Mouse (Mus musculus): ENCODE results near the gene Hsd17b7.

Gene Hsd17b7

DNA sequence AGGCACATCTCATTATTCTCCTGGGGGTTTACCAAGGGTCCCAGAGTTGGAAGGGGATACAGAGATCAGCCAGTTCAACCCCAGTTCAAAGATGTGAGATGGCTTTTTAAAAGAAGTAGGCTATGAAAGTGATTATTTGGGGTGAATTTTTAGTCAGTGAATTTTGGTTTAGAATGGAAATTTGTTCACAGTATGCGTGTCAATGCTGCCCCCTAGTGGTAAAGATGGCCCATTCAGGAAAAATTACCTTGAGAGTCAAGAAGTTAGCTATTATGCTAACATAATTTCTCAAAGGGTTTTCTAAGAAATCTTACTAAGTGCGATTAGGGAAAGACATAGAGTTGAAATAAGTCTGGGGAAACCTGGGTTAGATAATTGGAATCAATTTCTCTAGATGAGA lies 29.7 kb downstream of the Hsd17b7 start:
- peak; percentile 71 for DNase-seq (ENCODE audit: low spot score)

DNA sequence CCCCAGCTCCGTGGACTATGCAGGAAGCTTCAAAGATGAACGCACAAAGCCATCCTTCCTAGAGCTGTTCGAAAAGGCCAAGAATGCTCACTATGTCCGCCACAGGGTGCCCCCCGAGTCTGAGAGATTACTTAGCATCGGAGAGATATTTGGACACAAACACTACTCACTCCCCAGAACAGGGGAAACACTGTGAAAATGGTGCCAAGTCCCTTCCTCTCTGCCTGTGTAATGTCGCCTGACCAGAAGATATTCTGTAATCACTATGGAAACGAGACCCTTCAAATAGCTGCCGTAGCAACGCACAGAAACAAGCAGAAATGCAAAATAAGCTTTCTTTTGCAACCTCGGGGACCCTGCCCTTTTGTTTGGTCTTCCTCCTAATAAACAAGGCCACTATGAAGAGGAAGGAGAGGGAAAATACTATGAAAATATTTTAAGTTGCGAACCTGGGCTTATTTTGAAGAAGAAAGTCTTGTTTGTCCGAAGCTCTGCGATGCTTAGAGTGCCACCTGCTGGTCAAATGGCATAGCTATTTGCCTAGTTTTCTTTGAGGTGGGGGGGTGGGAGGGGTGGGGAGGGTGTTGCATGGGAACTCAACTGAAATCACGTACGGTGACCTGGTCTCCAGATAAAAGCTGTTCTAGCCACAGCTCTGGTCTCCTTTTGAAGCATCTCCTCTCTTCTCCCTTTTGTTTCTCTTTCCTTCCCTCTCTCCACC lies 34.9 kb downstream of the Hsd17b7 start:
- peak; percentile 72 for DNase-seq (ENCODE audit: low spot score)

DNA sequence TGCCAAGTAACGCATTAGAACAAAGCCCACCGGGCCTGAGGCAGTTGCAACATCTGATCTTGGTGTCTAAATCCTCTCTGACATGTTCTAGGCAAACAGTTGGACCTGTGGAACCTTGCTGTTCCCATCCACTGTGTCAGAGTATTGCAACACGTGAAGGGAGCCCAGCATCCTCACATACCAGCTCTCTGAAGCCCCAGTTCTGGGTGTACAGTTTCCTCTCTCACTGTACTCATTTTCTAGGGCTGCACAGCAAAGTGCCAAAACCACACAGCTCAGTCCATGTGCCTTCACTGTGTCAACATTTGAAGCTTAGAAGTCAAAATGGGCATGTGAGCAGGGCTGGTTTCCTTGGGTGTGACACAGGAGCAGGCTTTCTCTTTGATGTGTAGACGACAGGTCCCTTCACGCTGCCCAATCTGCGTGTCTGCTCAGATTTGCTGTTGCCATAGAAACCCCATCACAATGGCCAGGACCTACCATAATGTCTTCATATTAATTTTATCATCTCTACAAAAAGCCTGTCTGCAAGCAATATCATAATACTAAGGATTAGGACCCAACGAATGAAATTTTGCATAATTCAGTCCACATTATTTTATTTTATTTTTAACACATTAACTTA lies 36.8 kb downstream of the Hsd17b7 start:
- no peak for DNase-seq (ENCODE audit: low spot score)

DNA sequence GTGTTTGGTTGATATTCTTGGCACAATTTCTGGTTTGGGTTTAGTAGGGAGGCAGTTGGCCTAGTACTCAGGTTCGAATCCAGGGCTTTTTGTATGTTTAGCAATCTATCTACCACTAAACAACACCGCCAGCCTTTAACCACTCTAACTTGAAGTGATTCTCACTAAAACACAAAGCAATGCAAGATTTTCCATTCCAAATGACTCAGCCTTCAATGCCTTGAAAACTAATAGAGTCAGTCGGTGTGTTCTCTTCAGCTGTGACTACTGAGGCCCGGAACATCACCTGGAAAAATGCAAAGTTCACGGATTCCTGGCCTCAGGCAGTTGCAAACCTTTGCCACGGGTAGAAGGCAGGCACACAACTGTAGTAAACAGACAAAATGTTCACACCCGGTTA lies 37.3 kb downstream of the Hsd17b7 start:
- DNase-seq (ENCODE audit: low spot score): no peak

DNA sequence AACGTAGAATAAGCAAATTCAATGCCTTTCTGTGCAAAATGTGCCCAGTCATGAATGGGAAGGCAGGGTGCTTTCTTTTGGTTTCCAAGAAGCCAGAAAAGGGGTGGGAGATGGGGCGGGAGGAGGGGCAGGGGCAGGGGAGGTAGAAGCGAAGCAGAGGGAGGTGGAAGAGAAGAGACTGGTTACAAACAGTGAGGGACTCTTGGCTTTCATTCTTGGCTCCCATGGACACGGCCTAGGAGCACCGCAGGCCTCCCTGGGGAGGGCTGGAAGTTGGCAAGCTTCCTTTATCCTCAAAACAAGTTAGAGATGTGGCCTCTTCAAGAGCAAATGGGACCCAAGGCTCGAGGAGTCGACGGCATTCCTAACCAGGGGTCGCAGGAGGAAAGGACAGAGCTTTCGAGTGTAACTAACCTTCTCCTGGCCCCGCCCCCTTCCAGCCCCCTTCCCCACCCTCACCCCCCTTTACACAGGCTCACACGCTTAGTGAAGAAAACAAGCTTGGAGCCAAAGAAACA lies 40.5 kb downstream of the Hsd17b7 start, which contains the start of gene Ccdc190:
Ccdc190 (plus strand) TSS at position 195 of the 518 bp plus-strand sequence.
- no peak for DNase-seq (ENCODE audit: low spot score)

DNA sequence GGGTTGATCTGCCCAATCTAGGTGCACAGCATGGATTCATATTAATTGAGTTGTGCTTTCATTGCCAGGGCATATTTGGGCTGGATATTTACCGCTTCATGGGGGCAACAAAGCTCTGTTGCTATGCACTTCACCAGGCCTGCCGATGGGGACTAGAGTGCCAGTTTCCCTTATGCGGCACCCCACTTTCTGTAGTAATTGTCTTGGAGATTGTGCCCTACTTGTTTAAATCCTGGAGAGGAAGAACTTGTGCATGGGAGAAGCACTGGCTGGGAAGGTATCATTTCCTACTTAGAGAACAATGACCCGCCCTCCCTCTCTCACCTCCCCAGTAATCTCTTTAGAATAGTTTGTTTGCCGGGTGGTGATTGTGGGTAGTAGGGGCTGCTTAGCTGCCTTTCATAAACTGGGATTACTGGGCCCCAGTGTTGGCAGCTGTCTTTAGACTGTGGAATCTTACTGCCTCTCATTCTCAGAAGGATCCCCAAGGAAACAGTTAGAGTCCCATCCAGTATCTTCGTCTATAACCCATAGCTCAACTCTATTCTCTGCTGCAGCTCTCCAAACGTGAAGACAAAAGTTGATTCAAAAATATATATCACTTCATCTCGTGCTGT lies 41.2 kb downstream of the Hsd17b7 start:
- no peak for DNase-seq (ENCODE audit: low spot score)

DNA sequence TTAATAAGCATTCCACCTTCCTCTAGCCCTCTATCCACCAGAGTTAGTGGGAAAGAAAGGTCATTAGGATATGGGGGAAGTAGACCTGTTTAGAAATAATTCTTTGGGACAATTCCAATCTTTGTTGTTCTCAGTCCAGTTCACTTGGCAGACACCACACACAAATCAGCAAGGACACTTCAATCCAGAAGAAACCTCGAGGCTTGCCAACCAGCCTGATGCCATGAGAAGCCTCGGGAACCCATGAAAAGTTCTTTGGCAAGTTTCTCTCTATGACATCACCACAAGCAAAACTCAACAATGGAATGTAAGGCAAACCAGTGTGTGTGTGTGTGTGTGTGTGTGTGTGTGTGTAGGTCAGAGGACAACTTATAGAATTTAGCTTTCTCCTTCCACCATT lies 44.5 kb downstream of the Hsd17b7 start:
- DNase-seq (ENCODE audit: low spot score): no peak

DNA sequence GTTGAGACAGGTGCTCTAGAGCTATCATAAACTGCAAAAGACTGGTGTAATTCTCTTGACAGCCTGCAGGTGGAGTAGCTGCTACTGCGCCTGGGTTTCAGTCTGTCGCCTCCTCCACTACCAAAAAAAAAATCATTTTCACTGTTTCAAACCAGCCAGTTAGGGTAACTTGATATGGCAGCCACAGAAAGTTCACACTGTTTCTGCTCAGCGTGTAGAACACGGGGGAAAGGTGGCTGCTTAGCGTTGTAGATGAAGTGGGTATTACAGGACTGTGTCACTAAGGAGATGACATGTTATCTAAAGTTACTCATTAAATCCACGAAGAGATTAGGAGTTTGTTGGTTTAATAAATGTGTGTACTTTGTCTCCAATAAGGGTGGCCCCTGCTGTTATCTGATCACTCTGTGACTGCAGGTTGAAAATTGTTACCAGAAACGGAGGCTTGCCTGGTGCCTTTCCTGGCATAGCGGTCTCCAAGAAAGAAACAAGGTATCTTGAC lies 47.3 kb downstream of the Hsd17b7 start:
- DNase-seq (ENCODE audit: low spot score): peak; percentile 24

DNA sequence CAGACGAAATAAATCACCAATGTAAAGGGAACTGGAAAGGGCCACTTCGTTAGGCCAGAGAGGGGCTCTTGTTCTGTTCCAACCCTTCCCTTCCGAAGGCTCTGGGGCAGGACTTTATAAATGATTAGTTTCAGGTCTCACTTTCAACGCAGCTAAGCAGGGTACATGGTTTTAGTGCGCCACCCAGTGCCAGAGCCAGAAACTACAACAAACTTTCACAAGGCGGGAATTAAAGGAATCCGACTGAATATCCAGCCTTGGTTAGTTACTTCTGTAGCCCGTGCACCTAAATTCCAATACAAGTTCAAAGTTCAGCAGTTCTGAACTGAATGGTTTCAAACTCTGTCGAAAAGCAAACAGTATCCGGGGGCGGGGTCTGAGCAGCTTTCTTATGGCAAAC lies 49.8 kb downstream of the Hsd17b7 start:
- DNase-seq (ENCODE audit: low spot score): peak; percentile 90

DNA sequence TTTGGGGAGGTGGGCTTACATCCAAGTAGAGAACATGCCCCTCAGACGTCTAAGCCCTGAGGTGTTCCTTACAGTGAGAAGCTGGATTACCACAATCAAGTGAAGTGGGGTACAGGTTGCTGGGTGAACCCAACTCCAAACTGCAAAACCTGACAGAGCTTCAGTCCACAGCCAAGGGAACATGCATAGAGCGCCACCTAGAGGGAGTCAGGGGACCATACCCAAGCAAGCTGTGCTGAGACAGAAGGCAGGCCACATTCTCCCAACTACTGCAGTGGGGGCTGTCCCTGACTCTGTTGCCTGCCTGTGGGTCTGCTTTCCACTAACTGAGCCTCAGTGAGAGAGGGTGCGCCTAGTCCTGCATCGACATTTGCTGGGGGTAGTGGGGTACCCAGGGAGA lies 51.0 kb downstream of the Hsd17b7 start:
- DNase-seq (ENCODE audit: low spot score): peak; percentile 89

DNA sequence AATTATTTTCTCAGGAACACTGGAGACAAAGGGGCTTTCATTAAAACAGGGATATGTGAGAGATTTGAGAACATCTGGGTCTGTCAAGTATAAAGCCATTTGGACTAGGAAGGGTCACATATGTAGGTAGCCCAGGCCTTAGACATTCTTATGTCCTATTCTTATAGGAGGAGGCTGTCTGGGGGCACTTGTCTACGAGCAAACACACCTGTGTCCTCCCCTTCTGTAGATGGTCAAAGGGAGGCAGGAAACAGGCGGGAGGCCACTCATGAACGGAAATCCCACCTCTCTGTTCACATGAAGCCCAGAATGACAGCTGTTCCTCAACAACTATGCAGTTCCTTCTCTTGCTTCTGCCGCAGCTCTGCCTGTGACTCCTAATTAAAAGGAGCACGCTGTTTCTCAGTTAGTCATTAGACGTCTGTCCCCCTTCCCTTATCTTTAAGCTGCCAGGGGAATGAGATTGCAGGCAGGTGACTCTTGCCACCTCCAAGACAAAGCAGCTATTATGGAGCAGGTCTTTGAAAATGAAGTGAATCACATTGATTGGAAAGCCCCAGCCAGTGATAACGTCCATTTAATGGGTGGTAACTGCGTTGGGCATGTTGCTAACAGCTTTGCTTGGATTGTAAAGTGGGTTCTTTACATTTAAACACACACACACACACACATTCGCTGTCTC lies 51.8 kb downstream of the Hsd17b7 start:
- DNase-seq (ENCODE audit: low spot score): peak; percentile 39

DNA sequence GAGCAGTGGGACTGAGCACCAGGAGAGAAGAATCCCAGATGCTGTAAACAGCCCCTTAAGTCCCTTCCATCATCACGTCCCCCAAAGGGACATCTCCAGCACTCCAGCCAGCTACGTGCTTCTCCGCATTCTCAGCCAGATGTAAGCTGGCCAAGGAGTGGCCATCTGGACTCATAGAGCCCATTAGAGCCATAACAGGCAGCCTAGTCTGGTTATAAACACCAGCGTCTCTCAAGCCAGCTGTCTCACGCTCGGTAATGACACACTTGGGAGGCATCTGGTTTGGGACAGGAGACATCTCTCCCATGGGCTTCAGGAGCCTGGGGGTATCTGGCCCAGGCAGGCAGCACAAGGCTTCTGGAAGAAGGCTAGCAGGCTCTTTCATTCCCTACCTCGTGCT lies 52.4 kb downstream of the Hsd17b7 start:
- peak; percentile 96 for DNase-seq (ENCODE audit: low spot score)

DNA sequence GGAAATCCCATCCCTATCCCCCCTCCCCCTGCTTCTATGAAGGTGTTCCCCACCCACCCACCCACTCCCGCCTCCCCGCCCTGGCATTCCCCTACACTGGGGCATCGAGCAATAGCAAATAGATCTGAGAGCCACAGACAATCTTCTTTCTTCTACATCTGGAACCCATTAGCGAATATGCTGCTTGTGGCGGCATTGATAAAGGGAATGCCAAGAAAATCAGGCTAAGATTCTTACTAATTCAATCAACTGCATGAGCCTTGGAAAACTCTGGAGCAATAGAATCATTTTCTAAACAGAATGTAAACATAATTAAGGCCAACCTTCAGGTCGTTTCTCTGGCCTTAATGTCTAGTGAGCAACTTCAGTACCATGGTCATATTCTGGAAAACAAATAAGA lies 57.5 kb downstream of the Hsd17b7 start:
- peak; percentile 65 for DNase-seq (ENCODE audit: low spot score)

DNA sequence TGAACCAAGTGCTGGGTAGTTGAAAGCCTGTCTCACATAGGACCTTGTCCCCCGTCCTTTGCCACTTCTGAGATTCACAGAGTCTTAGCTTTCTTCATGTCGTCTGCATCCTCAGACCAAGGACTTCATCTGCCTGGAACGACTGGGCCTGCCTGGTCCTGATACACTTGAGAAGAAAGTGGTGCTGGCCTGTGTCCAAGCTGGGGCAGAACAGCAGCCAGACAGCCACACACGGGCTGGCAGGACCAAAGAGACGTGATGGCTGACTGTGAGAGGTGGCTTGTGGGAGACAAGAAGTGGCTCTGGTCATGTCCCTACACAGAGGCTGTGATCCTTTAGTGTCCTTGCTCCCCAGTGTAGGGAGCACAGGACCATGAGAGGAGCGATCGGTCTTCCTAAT lies 58.3 kb downstream of the Hsd17b7 start:
- peak; percentile 63 for DNase-seq (ENCODE audit: low spot score)

DNA sequence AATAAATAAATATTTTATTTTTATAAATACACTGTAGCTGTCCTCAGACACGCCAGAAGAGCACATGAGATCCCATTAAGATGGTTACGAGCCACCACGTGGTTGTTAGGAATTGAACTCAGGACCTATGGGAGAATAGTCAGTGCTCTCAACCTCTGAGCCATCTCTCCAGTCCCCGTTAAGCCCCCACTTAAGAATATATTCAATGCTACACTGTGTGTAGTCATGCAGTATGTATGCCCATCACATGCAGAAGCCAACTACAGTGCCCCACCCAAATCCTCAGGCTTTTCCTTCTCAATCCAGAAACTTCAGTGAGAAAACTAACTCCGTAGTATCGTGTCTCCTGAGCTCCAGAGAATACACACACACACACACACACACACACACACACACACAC lies 59.4 kb downstream of the Hsd17b7 start:
- DNase-seq (ENCODE audit: low spot score): peak; percentile 32

DNA sequence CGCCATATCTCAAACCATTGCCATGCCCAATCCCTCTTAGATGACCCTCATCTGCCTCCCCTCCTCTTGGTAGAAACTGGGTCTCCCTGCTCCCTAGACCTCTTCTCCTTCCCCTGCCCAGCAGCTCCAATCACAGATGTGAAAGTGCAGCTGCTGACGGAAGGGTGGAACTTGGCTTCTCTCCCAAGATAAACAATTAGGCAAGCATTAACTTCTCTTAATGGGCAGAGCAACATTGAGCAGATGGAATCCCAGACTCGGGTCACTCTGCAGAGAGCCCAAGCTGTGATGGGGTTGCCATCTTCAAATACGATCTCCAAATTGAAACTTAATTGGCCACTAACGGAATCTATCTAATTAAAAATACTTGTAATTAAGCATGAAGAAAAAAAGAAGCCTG lies 59.9 kb downstream of the Hsd17b7 start:
- peak; percentile 89 for DNase-seq (ENCODE audit: low spot score)

DNA sequence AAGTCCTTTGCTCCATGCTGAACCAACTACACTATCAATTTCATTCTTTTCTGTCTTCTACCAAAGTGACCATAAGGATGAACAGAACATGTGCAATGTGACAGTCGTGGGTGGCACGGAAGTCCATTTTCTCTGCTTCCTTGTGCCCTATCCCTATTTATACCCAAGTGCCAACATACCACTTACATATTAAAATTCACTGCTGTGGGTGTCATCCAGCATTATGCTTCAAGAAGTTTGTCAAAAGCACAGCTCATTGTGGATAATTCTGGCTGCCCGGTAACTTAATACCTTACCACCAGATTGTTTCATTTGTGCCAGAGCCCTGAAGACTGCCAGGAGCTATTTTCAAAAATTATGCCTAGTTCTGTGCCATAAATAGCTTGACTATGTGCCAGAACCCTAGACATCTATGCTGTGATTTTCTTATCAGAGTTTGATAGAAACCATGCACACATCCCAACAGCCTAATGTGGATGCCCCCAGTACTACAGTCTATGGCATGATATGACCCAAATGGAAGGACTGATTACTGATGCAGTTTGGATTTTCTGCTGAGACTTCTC lies 68.2 kb downstream of the Hsd17b7 start:
- DNase-seq (ENCODE audit: low spot score): peak; percentile 56
